ENCODE assay signal across 33 mouse cellular contexts in the genomic region with DNA sequence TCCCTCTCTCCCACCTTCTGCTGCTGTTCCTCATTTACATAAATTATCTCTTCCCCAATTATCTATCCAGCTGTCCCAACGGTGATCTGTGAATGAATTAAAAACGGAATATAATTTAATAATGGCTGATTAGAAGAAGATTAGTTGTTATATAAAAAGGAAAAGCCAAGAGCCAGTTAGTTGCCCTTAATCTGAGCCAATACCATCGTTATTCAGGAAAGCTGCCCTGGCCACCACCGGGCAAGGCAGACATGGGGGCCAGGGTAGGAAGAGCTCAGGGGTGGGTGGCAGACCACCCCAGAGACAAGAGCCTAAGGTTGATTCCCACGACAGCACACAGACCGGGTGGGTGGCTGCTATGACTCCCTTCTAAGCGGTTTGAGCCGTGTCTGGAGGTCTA. TPM values are rescaled to one million over a fixed set of nuclear protein-coding genes. Genes with fewer than 3 reads are reported as not detected.
"Had no signal": no experiment of that assay in that cellular context is flagged by ENCODE, and none has a peak within 500 bp of the region (broad histone marks: within the 10 kb centered on the region; RNA-seq: fewer than 3 reads in every experiment).

No protein-coding gene starts in this region.

- H3K36me3 ChIP-seq: heart, embryonic 13.5 days; heart, embryonic 15.5 days; hindbrain, embryonic 13.5 days; hindbrain, embryonic 15.5 days; kidney, embryonic 15.5 days; limb, embryonic 10.5 days; limb, embryonic 12.5 days had no signal

- H3K4me2 ChIP-seq: heart, embryonic 11.5 days; heart, embryonic 13.5 days; heart, embryonic 15.5 days; hindbrain, embryonic 13.5 days; hindbrain, embryonic 15.5 days; kidney, embryonic 15.5 days; limb, embryonic 12.5 days; liver, embryonic 11.5 days had no signal

- H3K9ac ChIP-seq: heart, embryonic 13.5 days; heart, embryonic 15.5 days; hindbrain, embryonic 13.5 days; hindbrain, embryonic 15.5 days; kidney, embryonic 15.5 days; limb, embryonic 12.5 days had no signal

- ATAC-seq: hindbrain, postnatal 0 days; intestine, embryonic 16.5 days had no signal

- H3K4me1 ChIP-seq: heart, embryonic 13.5 days; heart, embryonic 15.5 days had no signal

- DNase-seq: gastrocnemius, postnatal 14 days; gastrocnemius, postnatal 36 days; heart, adult 11 months; heart, adult 2 months; heart, postnatal 14 days; heart, postnatal 36 days; kidney, adult 11 months; kidney, adult 2 months; kidney, adult 9 months; kidney, postnatal 14 days; kidney, postnatal 36 days; layer of hippocampus, adult 9-11 months; layer of hippocampus, postnatal 36 days; liver had no signal

- H3K27me3 ChIP-seq: kidney, embryonic 15.5 days had no signal

- H3K4me3 ChIP-seq: heart, adult 2 months; heart, embryonic 13.5 days; heart, embryonic 15.5 days; hindbrain, embryonic 13.5 days; hindbrain, embryonic 15.5 days; kidney, embryonic 15.5 days; limb, embryonic 10.5 days; limb, embryonic 12.5 days had no signal

- H3K27ac ChIP-seq: heart, adult 2 months; heart, embryonic 13.5 days; heart, embryonic 15.5 days; hindbrain, embryonic 13.5 days; hindbrain, embryonic 15.5 days; hindbrain, postnatal 0 days; kidney, embryonic 15.5 days; kidney, postnatal 0 days; limb, embryonic 10.5 days; limb, embryonic 12.5 days had no signal

- H3K9me3 ChIP-seq: heart, embryonic 13.5 days; heart, embryonic 15.5 days; hindbrain, embryonic 13.5 days; hindbrain, embryonic 15.5 days; kidney, embryonic 15.5 days; limb, embryonic 10.5 days; limb, embryonic 12.5 days had no signal

RNA-seq across cellular contexts. Expression of a gene that starts 21.3 kb away (rescaled TPM):
- total RNA-seq: gastrocnemius, adult 18-20 months; gastrocnemius, adult 8-10 months; gastrocnemius, postnatal 14 days; gastrocnemius, postnatal 36 days; heart, adult 2 months; heart, postnatal 36 days; hematopoietic stem cell, adult 5-6 weeks had no signal
- polyA plus RNA-seq: gonadal fat pad, adult 2 months; heart, adult 2 months; heart, embryonic 11.5 days; heart, embryonic 13.5 days; heart, embryonic 15.5 days; heart, postnatal 0 days; intestine, embryonic 14.5 days; intestine, embryonic 16.5 days; kidney, adult 2 months; kidney, embryonic 15.5 days; kidney, postnatal 0 days; large intestine, adult 2 months; liver, embryonic 11.5 days had no signal
